Mouse (Mus musculus) MEL (cell line): ENCODE measurements around the gene Tdo2. TPM values are rescaled to one million over a fixed set of nuclear protein-coding genes. Genes with fewer than 3 reads are reported as not detected.

ENCODE experiments used
- DNase-seq: peaks from one replicate; pipeline ENCODE4 v3.0.0; 2011; ENCODE audit warnings: low read depth, low spot score
- H3K27ac ChIP-seq: 2 replicates; pipeline ENCODE4 v1.5.1; 2012; ENCODE audit warnings: low read depth, mild to moderate bottlenecking, control low read depth, low read length, moderate library complexity; ENCODE audit not compliant: control insufficient read depth
- H3K27me3 ChIP-seq, 2 experiments: fragments of 150-350 bp in 1 of 2; sonication (generic) in 1 of 2; 2 replicates each; pipeline ENCODE4 v1.6.1; 2012; ENCODE audit warnings: low read length in 2 of 2, mild to moderate bottlenecking in 2 of 2, improper control_type of control experiment in 1 of 2, moderate library complexity in 1 of 2; ENCODE audit not compliant: insufficient read depth in 2 of 2, control insufficient read depth in 1 of 2
- H3K36me3 ChIP-seq, 2 experiments: 2 replicates each; pipeline ENCODE4 v1.6.1; 2012 to 2014; ENCODE audit warnings: low read length in 2 of 2, improper control_type of control experiment in 1 of 2, inconsistent platforms in 1 of 2, mild to moderate bottlenecking in 1 of 2; ENCODE audit not compliant: insufficient read depth in 2 of 2, control insufficient read depth in 1 of 2
- H3K4me1 ChIP-seq, 2 experiments: fragments of 150-350 bp in 1 of 2; sonication (generic) in 1 of 2; 2 replicates each; pipeline ENCODE4 v1.6.1; 2012; ENCODE audit warnings: low read length in 2 of 2, improper control_type of control experiment in 1 of 2, mild to moderate bottlenecking in 1 of 2; ENCODE audit not compliant: insufficient read depth in 2 of 2, control insufficient read depth in 1 of 2
- H3K4me3 ChIP-seq, 2 experiments: fragments of 150-350 bp in 1 of 2; sonication (generic) in 1 of 2; 2 replicates each; pipeline ENCODE4 v1.5.1; 2012; ENCODE audit warnings: low read depth in 2 of 2, low read length in 2 of 2, mild to moderate bottlenecking in 2 of 2, moderate library complexity in 2 of 2, control low read depth in 1 of 2, improper control_type of control experiment in 1 of 2; ENCODE audit not compliant: control insufficient read depth in 1 of 2, insufficient read depth in 1 of 2
- H3K79me2 ChIP-seq: 2 replicates; pipeline ENCODE4 v1.6.1; 2012; ENCODE audit warnings: mild to moderate bottlenecking, low read length, moderate library complexity; ENCODE audit not compliant: control insufficient read depth, poor library complexity, insufficient read depth
- H3K9ac ChIP-seq: 2 replicates; pipeline ENCODE4 v1.6.1; 2012; ENCODE audit warnings: low read depth, mild to moderate bottlenecking, control low read depth, low read length, moderate library complexity; ENCODE audit not compliant: control insufficient read depth, poor library complexity, severe bottlenecking
- H3K9me3 ChIP-seq: fragments of 150-350 bp; sonication (generic); replicated peaks from 2 replicates; pipeline ENCODE4 v1.6.1; 2012; ENCODE audit warnings: mild to moderate bottlenecking, low read length, improper control_type of control experiment, moderate library complexity; ENCODE audit not compliant: insufficient read depth
- CHD2 ChIP-seq: IDR thresholded peaks from 2 replicates; pipeline ENCODE4 v1.6.1; 2011; ENCODE audit warnings: low read length, improper control_type of control experiment
- E2F4 ChIP-seq: IDR thresholded peaks from 2 replicates; pipeline ENCODE4 v1.6.1; 2011; ENCODE audit warnings: low read depth, low read length, improper control_type of control experiment, borderline replicate concordance
- GABPA ChIP-seq: IDR thresholded peaks from 2 replicates; pipeline ENCODE4 v1.6.1; 2012; ENCODE audit warnings: low read depth, mild to moderate bottlenecking, inconsistent platforms, low read length, improper control_type of control experiment, moderate library complexity
- GATA1 ChIP-seq: IDR thresholded peaks from 2 replicates; pipeline ENCODE4 v1.6.1; 2011; ENCODE audit warnings: low read depth, low read length, improper control_type of control experiment
- HCFC1 ChIP-seq: IDR thresholded peaks from 2 replicates; pipeline ENCODE4 v1.6.1; 2012; ENCODE audit warnings: low read depth, mild to moderate bottlenecking, inconsistent platforms, low read length, improper control_type of control experiment, moderate library complexity
- MAFK ChIP-seq: IDR thresholded peaks from 2 replicates; pipeline ENCODE4 v1.6.1; 2011; ENCODE audit warnings: low read depth, mild to moderate bottlenecking, low read length, improper control_type of control experiment, borderline replicate concordance
- MXI1 ChIP-seq: IDR thresholded peaks from 2 replicates; pipeline ENCODE4 v1.6.1; 2011; ENCODE audit warnings: mild to moderate bottlenecking, low read depth, low read length, improper control_type of control experiment
- MYC ChIP-seq: IDR thresholded peaks from 2 replicates; pipeline ENCODE4 v1.6.1; 2011; ENCODE audit warnings: low read depth, mild to moderate bottlenecking, low read length, improper control_type of control experiment, moderate library complexity
- POLR2A ChIP-seq, 2 experiments: IDR thresholded peaks; 2 replicates each; pipeline ENCODE4 v1.6.1; 2011 to 2012; ENCODE audit warnings: low read length in 2 of 2, mild to moderate bottlenecking in 2 of 2, control low read depth in 1 of 2, improper control_type of control experiment in 1 of 2, low read depth in 1 of 2, moderate library complexity in 1 of 2; ENCODE audit not compliant: control insufficient read depth in 1 of 2, insufficient read depth in 1 of 2, poor library complexity in 1 of 2
- POLR2AphosphoS2 ChIP-seq: IDR thresholded peaks from 2 replicates; pipeline ENCODE4 v1.6.1; 2011; ENCODE audit warnings: low read length, improper control_type of control experiment
- POLR2AphosphoS5 ChIP-seq: IDR thresholded peaks from 2 replicates; pipeline ENCODE4 v1.6.1; 2012; ENCODE audit warnings: low read depth, borderline replicate concordance, mild to moderate bottlenecking, inconsistent platforms, low read length, moderate library complexity, mixed read lengths
- RCOR1 ChIP-seq: IDR thresholded peaks from 2 replicates; pipeline ENCODE4 v1.6.1; 2012; ENCODE audit warnings: low read depth, mild to moderate bottlenecking, inconsistent platforms, low read length, improper control_type of control experiment
- TBP ChIP-seq: IDR thresholded peaks from 2 replicates; pipeline ENCODE4 v1.8.0; 2011; ENCODE audit warnings: low read depth, low read length, improper control_type of control experiment
- TCF12 ChIP-seq: IDR thresholded peaks from 2 replicates; pipeline ENCODE4 v1.6.1; 2014; ENCODE audit warnings: low read depth, mild to moderate bottlenecking, inconsistent platforms, low read length, improper control_type of control experiment, moderate library complexity
- USF1 ChIP-seq: IDR thresholded peaks from 2 replicates; pipeline ENCODE4 v1.6.1; 2014; ENCODE audit warnings: low read depth, mild to moderate bottlenecking, inconsistent platforms, low read length, improper control_type of control experiment, moderate library complexity
- USF2 ChIP-seq, 2 experiments: IDR thresholded peaks; 2 replicates each; pipeline ENCODE4 v1.6.1; 2011 to 2012; ENCODE audit warnings: improper control_type of control experiment in 2 of 2, low read length in 2 of 2, borderline replicate concordance in 1 of 2, inconsistent platforms in 1 of 2, low read depth in 1 of 2, mild to moderate bottlenecking in 1 of 2; ENCODE audit not compliant: insufficient read depth in 1 of 2
- ZC3H11A ChIP-seq: IDR thresholded peaks from 2 replicates; pipeline ENCODE4 v1.6.1; 2012; ENCODE audit warnings: low read depth, mild to moderate bottlenecking, inconsistent platforms, low read length, improper control_type of control experiment
- ZKSCAN1 ChIP-seq: IDR thresholded peaks from 2 replicates; pipeline ENCODE4 v1.6.1; 2012; ENCODE audit warnings: low read depth, mild to moderate bottlenecking, inconsistent platforms, low read length, improper control_type of control experiment, moderate library complexity
- ZMIZ1 ChIP-seq: IDR thresholded peaks from 2 replicates; pipeline ENCODE4 v1.6.1; 2012; ENCODE audit warnings: low read depth, mild to moderate bottlenecking, inconsistent platforms, low read length, improper control_type of control experiment, moderate library complexity
- polyA plus RNA-seq, 2 experiments: library from polyadenylated mRNA; stranded (reverse) in 1 of 2; unstranded in 1 of 2; fragments of >175 nt in 1 of 2; fragments of >200 nt in 1 of 2; gene quantifications; 2 replicates each; pipeline versions ENCODE4 v1.2.1 to v1.2.4; 2012; ENCODE audit warnings: low replicate concordance in 2 of 2, low read depth in 1 of 2; ENCODE audit not compliant: insufficient read length in 2 of 2, insufficient read depth in 1 of 2, missing spikeins in 1 of 2
- total RNA-seq: library from RNA; depleted of rRNA; stranded (reverse); fragments of 300-350 nt; gene quantifications from 2 replicates; pipeline ENCODE4 v1.2.3, GENCODE M21; 2012

Tdo2 gene
- total and polyA plus RNA-seq, 3 experiments: not detected

- DNase-seq: no peak
- no peaks in the 10 kb centered on the region for H3K36me3 ChIP-seq
- H3K27ac ChIP-seq: no peak overlapping the region
- no peaks in the 10 kb centered on the region for H3K9me3 ChIP-seq
- H3K9ac ChIP-seq: no peak overlapping the region
- no peak overlapping the region for H3K4me3 ChIP-seq
- H3K27me3 ChIP-seq: no peaks in the 10 kb centered on the region
- TF ChIP-seq POLR2AphosphoS2 (no peak), ZC3H11A (no peak), MYC (no peak), USF2 (IDR thresholded peaks at IDR 0.05; ENCODE audit: borderline replicate concordance in 1 of 2, insufficient read depth in 1 of 2, low read depth in 1 of 2, low read length in 2 of 2) (no peak), GABPA (no peak), HCFC1 (no peak), E2F4 (no peak), ZKSCAN1 (no peak), MAFK (no peak), POLR2AphosphoS5 (no peak), TBP (no peak), USF1 (no peak), GATA1 (no peak), MXI1 (no peak)
- no peaks in the 10 kb centered on the region for H3K79me2 ChIP-seq
- H3K4me1 ChIP-seq: no peaks in the 10 kb centered on the region
Measured at GRCm38 (mm10) chr3:81957484-81957883, 18.5 kb downstream of the Tdo2 start.

GRCm38 (mm10) chr3:81951785-81952184, 24.2 kb downstream of the Tdo2 start:
- no peak overlapping the region for H3K9ac ChIP-seq
- no peak overlapping the region for H3K4me3 ChIP-seq
- TF ChIP-seq POLR2A (IDR thresholded peaks at IDR 0.05; ENCODE audit: control insufficient read depth in 1 of 2, insufficient read depth in 1 of 2, low read depth in 1 of 2, low read length in 2 of 2, poor library complexity in 1 of 2): no peak
- no peak for TF ChIP-seq CHD2
- no peak for TF ChIP-seq RCOR1
- no peak for TF ChIP-seq MAFK
- no peak for TF ChIP-seq ZKSCAN1
- no peak for TF ChIP-seq HCFC1
- no peaks in the 10 kb centered on the region for H3K36me3 ChIP-seq
- H3K27me3 ChIP-seq: no peaks in the 10 kb centered on the region
- DNase-seq: no peak
- no peaks in the 10 kb centered on the region for H3K9me3 ChIP-seq
- no peaks in the 10 kb centered on the region for H3K79me2 ChIP-seq
- no peak overlapping the region for H3K27ac ChIP-seq
- no peaks in the 10 kb centered on the region for H3K4me1 ChIP-seq

GRCm38 (mm10) chr3:81949048-81949447, 27.0 kb downstream of the Tdo2 start:
- 0 out of 2 replicates have a peak, but pooled peaks have one; percentile 5 for TF ChIP-seq TCF12
- TF ChIP-seq ZMIZ1: no peak
- Histone ChIP-seq H3K4me1 (no peaks in the 10 kb centered on the region), H3K9me3 (no peaks in the 10 kb centered on the region), H3K9ac (no peak overlapping the region), H3K27ac (no peak overlapping the region), H3K4me3 (no peak overlapping the region), H3K79me2 (no peaks in the 10 kb centered on the region), H3K27me3 (no peaks in the 10 kb centered on the region), H3K36me3 (no peaks in the 10 kb centered on the region)
- DNase-seq: no peak
